Mouse (Mus musculus) midbrain, embryonic 10.5 days (tissue): ENCODE measurements around the gene Rnf208. TPM values are rescaled to one million over a fixed set of nuclear protein-coding genes. Genes with fewer than 3 reads are reported as not detected.

Source experiments
- DNase-seq: peaks from one replicate; pipeline ENCODE4 v3.0.0-alpha.2; 2017; ENCODE audit warnings: low spot score
- H3K27ac ChIP-seq: fragments of 300-500 bp; sonication (generic); replicated peaks from 2 replicates; pipeline ENCODE4 v1.5.1; 2016; ENCODE audit warnings: mild to moderate bottlenecking
- H3K27me3 ChIP-seq: fragments of 300-500 bp; sonication (generic); 2 replicates; pipeline ENCODE4 v1.6.1; 2016; ENCODE audit warnings: low read depth, mild to moderate bottlenecking; ENCODE audit not compliant: poor library complexity, severe bottlenecking
- H3K36me3 ChIP-seq: fragments of 300-500 bp; sonication (generic); 2 replicates; pipeline ENCODE4 v1.6.1; 2016; ENCODE audit warnings: mild to moderate bottlenecking, moderate library complexity
- H3K4me1 ChIP-seq: fragments of 300-500 bp; sonication (generic); 2 replicates; pipeline ENCODE4 v1.6.1; 2016
- H3K4me3 ChIP-seq: fragments of 300-500 bp; sonication (generic); 2 replicates; pipeline ENCODE4 v1.5.1; 2016; ENCODE audit warnings: mild to moderate bottlenecking, moderate library complexity
- H3K9me3 ChIP-seq: fragments of 300-500 bp; sonication (generic); replicated peaks from 2 replicates; pipeline ENCODE4 v1.6.1; 2016; ENCODE audit warnings: mild to moderate bottlenecking
- WGBS: fragments of 180-500 bp; shearing (Covaris S2); methylation state at CpG from one replicate; pipeline ENCODE4 v1.1.7; 2016; 5-methylcytosine and 5-hydroxymethylcytosine counted together
- polyA plus RNA-seq: library from polyadenylated mRNA; unstranded; fragments of >200 nt; fragmentation: Nextera tagmentation; extraction: Ambion mirVana; gene quantifications from 2 replicates; pipeline ENCODE4 v1.2.1, GENCODE M21; 2016

The Rnf208 gene
- polyA plus RNA-seq: 28.3 and 32.0 TPM in 2 replicates

GRCm38 (mm10) chr2:25242101-25242506, at the start of gene Rnf208, which contains the start of gene Cysrt1:
Gene Rnf208 (plus strand): TSS chr2:25242255.
Gene Cysrt1 (minus strand): TSS chr2:25242452.
- H3K36me3 ChIP-seq: peaks cover 31% of the 10 kb centered on the region
- DNase-seq: peak; percentile 47
- H3K9me3 ChIP-seq: no peaks in the 10 kb centered on the region
- H3K4me3 ChIP-seq: peak within 1 kb of the TSS; percentile 67
- WGBS: under 1% methylated on average over 56 of the region's 59 CpGs
- peaks cover 38% of the 10 kb centered on the region for H3K27me3 ChIP-seq
- H3K27ac ChIP-seq: peak within 1 kb of the TSS; percentile 80
- H3K4me1 ChIP-seq: peaks cover 33% of the 10 kb centered on the region

- no peaks in the 10 kb centered on the region for H3K9me3 ChIP-seq
- H3K27me3 ChIP-seq: peaks cover 51% of the 10 kb centered on the region
- DNase-seq: peak; percentile 86
- 3% methylated on average over 6 of the region's 6 CpGs for WGBS
- no peak overlapping the region for H3K4me3 ChIP-seq
- peak overlapping the region; percentile 59; the same call in 1 of the 2 replicates for H3K27ac ChIP-seq
- H3K4me1 ChIP-seq: peaks cover 34% of the 10 kb centered on the region
- peaks cover 5% of the 10 kb centered on the region; the same call in 1 of the 2 replicates for H3K36me3 ChIP-seq
Observed at GRCm38 (mm10) chr2:25193330-25193770, 48.7 kb upstream of the Rnf208 start.

- Histone ChIP-seq H3K27me3 (peaks cover 51% of the 10 kb centered on the region), H3K9me3 (no peaks in the 10 kb centered on the region), H3K4me3 (no peak overlapping the region), H3K36me3 (peaks cover 11% of the 10 kb centered on the region), H3K27ac (no peak overlapping the region), H3K4me1 (peaks cover 34% of the 10 kb centered on the region)
- no peak for DNase-seq
- 78% methylated on average over 5 of the region's 5 CpGs for WGBS
Observed at GRCm38 (mm10) chr2:25194006-25194405, 48.0 kb upstream of the Rnf208 start.

GRCm38 (mm10) chr2:25194486-25195171, 47.4 kb upstream of the Rnf208 start:
- H3K4me3 ChIP-seq: peak overlapping the region; percentile 39; the same call in 1 of the 2 replicates
- H3K27ac ChIP-seq: 0 out of 2 replicates have a peak overlapping the region, but pooled peaks have one; percentile 11
- H3K27me3 ChIP-seq: peaks cover 51% of the 10 kb centered on the region
- WGBS: 82% methylated on average over 17 of the region's 17 CpGs
- peaks cover 34% of the 10 kb centered on the region for H3K4me1 ChIP-seq
- no peaks in the 10 kb centered on the region for H3K9me3 ChIP-seq
- DNase-seq: no peak
- peaks cover 17% of the 10 kb centered on the region for H3K36me3 ChIP-seq

- 22% methylated on average over 55 of the region's 55 CpGs for WGBS
Observed at GRCm38 (mm10) chr2:25195211-25196156, 46.6 kb upstream of the Rnf208 start.

GRCm38 (mm10) chr2:25196172-25196954, 45.7 kb upstream of the Rnf208 start, which contains the start of gene Tor4a:
Gene Tor4a (minus strand): TSS chr2:25196886.
- Histone ChIP-seq H3K4me3 (peak within 1 kb of the TSS; percentile 39), H3K9me3 (no peaks in the 10 kb centered on the region), H3K27ac (no peak within 1 kb of the TSS; the same call in 1 of the 2 replicates), H3K36me3 (peaks cover 34% of the 10 kb centered on the region), H3K4me1 (peaks cover 34% of the 10 kb centered on the region), H3K27me3 (peaks cover 51% of the 10 kb centered on the region)
- no peak for DNase-seq
- WGBS: 14% methylated on average over 8 of the region's 8 CpGs

More at GRCm38 (mm10) chr2:25195211-25196156, 46.6 kb upstream of the Rnf208 start:
- no peaks in the 10 kb centered on the region for H3K9me3 ChIP-seq
- no peak for DNase-seq
- peaks cover 34% of the 10 kb centered on the region for H3K4me1 ChIP-seq
- H3K36me3 ChIP-seq: peaks cover 26% of the 10 kb centered on the region
- H3K27me3 ChIP-seq: peaks cover 51% of the 10 kb centered on the region
- peak overlapping the region; percentile 39 for H3K4me3 ChIP-seq
- peak overlapping the region; percentile 11; the same call in 1 of the 2 replicates for H3K27ac ChIP-seq

GRCm38 (mm10) chr2:25197191-25197590, 44.9 kb upstream of the Rnf208 start:
- Histone ChIP-seq H3K9me3 (no peaks in the 10 kb centered on the region), H3K27me3 (peaks cover 51% of the 10 kb centered on the region), H3K27ac (no peak overlapping the region), H3K4me1 (peaks cover 34% of the 10 kb centered on the region), H3K36me3 (peaks cover 43% of the 10 kb centered on the region), H3K4me3 (no peak overlapping the region)
- WGBS: 21% methylated on average over 2 of the region's 2 CpGs
- no peak for DNase-seq

GRCm38 (mm10) chr2:25197946-25198345, 44.1 kb upstream of the Rnf208 start:
- H3K4me3 ChIP-seq: no peak overlapping the region
- H3K4me1 ChIP-seq: peaks cover 33% of the 10 kb centered on the region
- no peak for DNase-seq
- H3K9me3 ChIP-seq: no peaks in the 10 kb centered on the region
- H3K27ac ChIP-seq: no peak overlapping the region
- H3K27me3 ChIP-seq: peaks cover 51% of the 10 kb centered on the region
- H3K36me3 ChIP-seq: peaks cover 50% of the 10 kb centered on the region

- H3K9me3 ChIP-seq: no peaks in the 10 kb centered on the region
- no peak overlapping the region for H3K4me3 ChIP-seq
- peaks cover 27% of the 10 kb centered on the region for H3K27me3 ChIP-seq
- H3K36me3 ChIP-seq: peaks cover 77% of the 10 kb centered on the region
- H3K27ac ChIP-seq: no peak overlapping the region
- 92% methylated on average over 2 of the region's 2 CpGs for WGBS
- no peak for DNase-seq
- H3K4me1 ChIP-seq: peaks cover 16% of the 10 kb centered on the region
Observed at GRCm38 (mm10) chr2:25200631-25201030, 41.4 kb upstream of the Rnf208 start.

- Histone ChIP-seq H3K4me3 (no peak overlapping the region), H3K9me3 (no peaks in the 10 kb centered on the region), H3K27me3 (no peaks in the 10 kb centered on the region), H3K27ac (no peak overlapping the region), H3K4me1 (0 out of 2 replicates have a peak, but pooled peaks cover 1% of the 10 kb centered on the region), H3K36me3 (peaks cover 99% of the 10 kb centered on the region)
- DNase-seq: no peak
- 72% methylated on average over 4 of the region's 4 CpGs for WGBS
Observed at GRCm38 (mm10) chr2:25203631-25204214, 38.3 kb upstream of the Rnf208 start.

GRCm38 (mm10) chr2:25207593-25207992, 34.5 kb upstream of the Rnf208 start:
- DNase-seq: no peak
- Histone ChIP-seq H3K27me3 (peaks cover 5% of the 10 kb centered on the region), H3K27ac (no peak overlapping the region), H3K9me3 (no peaks in the 10 kb centered on the region), H3K4me1 (peaks cover 28% of the 10 kb centered on the region), H3K36me3 (peaks cover 72% of the 10 kb centered on the region), H3K4me3 (no peak overlapping the region)
- WGBS: 86% methylated on average over 1 of the region's 1 CpGs
